Mouse (Mus musculus): ENCODE data around the gene Cul7.

The Cul7 gene

DNA sequence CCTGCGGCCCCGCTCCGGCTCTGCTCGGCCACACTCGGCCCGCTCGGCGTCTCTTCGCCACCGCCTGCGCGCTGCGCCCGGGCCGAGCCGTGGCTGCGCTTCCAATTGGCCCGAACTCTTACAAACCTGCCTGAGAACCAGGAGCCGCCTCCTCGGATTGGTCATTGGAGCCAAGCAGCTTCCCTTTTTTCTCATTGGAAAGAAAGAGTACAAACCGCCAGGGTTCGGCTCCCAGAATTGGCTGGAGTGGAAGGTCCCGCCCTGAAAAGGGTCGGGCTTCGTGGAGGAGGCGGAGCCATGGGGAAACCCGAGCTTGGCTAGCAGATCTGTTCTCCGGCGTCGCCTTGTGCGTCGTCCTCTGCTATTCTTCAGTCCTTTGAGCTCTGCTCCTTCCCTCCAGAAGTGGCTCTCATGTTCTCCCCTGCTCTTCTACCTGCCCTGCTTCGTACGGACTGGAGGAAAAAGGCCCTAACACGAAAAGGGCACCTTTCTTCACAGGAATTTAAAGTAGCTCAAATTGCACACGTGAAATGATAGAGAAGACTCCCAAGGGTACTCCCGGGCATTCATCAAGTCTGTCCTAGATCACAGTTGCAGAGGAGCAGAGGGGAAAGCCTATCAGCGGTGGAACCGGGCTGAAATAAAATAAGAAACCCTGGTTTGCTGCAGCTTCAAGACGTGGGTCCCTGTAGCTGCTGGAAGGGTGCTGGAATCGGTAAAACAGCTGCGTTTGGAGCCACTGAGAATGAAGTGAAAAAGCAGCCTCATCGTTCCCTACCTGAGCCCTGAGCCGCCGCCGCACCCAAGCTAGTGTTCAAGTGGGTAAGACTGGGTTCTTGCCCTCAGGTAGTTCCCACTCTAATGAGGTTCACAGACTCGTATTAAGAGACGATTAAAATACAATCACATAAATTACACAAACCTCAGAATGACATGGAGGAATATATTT is 55.0 kb downstream of the Cul7 start, which contains the start of gene Ppp2r5d:
TSS of gene Ppp2r5d (minus strand) at position 225 of the 949 bp plus-strand sequence.
- peak; percentile 96 for DNase-seq (ENCODE audit: low read depth, low spot score)

- no peak for DNase-seq (ENCODE audit: low read depth, low spot score)
Observed at GRCm38 (mm10) chr17:46706375-46707089, 56.4 kb downstream of the Cul7 start.

DNA sequence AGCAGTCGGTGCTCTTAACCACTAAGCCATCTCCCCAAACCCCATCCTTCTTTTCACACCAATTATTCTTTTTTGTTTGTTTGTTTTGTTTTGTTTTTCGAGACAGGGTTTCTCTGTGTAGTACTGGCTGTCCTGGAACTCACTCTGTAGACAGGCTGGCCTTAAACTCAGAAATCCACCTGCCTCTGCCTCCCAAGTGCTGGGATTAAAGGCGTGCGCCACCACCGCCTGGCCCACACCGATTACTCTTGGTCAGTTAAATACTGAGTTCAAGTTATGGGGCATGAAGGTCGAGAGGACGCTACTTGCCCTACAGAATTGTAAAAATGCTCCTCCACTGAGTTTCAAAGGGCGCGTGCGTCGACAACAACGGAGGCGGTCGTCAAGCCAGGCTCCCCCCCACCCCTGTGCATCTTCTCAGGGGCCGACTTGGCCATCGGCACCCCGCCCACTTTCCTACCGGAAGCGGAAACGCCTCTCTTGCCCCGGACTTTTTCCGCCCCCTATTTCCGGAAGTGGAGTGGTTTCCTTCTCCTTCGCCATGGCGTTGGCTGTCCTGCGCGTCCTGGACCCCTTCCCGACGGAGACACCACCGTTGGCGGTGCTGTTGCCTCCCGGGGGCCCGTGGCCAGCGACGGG is 60.9 kb downstream of the Cul7 start, which contains the start of gene Pex6:
TSS of gene Pex6 (plus strand) at position 505 of the 639 bp plus-strand sequence.
- DNase-seq (ENCODE audit: low read depth, low spot score) = peak; percentile 88

- peak; percentile 39 for DNase-seq (ENCODE audit: low read depth, low spot score)
Observed at GRCm38 (mm10) chr17:46711612-46712271, 61.6 kb downstream of the Cul7 start.

DNA sequence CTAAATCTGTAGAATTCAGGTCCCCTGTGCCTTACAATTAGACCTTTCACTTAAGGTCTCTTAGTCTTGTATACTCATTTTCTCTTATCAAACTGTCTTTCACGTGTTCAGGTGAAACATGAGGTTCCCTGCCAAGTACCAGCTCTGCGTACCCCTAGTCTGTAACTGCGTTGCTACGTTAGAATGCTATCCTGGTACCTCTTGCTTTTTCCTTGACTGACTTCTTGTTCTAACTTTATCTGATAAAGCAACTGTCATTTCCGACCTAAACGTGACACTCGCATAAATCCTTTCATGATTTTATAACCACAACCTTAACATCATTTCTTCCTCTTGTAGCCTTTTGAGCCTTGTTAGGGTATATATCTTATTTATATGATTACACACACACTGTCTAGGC is 62.3 kb downstream of the Cul7 start:
- DNase-seq (ENCODE audit: low read depth, low spot score) = no peak

DNA sequence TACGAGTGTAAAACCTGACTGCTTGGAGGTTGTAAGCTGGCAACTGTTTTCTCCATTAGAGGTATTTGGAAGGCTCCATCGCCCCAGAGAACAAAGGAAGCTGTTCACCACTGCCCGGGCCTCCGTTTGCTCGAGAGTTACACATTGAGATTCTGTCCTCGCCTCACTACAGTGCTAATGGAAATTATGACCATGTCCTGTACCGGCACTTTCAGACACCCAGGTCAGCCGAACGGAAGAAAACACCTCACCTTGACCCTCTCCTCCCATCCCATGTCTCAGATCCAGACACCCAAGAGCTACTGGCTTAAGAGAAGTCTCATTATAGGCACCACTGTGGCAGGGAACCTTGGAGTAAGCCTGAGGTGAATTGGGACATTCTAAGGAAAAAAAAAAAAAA is 63.7 kb downstream of the Cul7 start:
- no peak for DNase-seq (ENCODE audit: low read depth, low spot score)

Measured in skeletal muscle tissue, adult 2 months (tissue).